Mouse (Mus musculus): ENCODE measurements around the gene Zc3h8.

DNA sequence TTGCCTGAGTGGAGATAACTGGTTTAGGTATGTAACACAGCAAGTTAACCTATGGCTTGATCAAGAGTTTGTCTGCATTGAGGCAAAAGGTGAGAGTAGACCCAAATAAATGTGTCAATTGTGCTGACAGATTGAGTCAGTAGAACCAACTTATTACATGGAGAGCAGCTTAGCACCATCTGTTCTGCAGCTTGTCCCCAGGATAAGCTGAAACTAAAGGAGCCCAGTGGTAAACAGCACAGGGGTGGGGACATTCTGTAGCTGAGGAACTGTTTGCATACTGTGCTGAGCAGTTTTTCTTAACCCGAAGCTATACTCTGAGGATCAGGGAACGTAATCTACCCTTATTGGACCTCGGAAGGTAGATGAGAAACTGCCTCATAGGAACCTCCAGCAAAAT, 40.9 kb upstream of the Zc3h8 start:
- TF ChIP-seq POLR2A (IDR thresholded peaks at IDR 0.05; ENCODE audit: control insufficient read depth, extremely low read depth, insufficient read depth, low read length, poor library complexity) = no peak
- no peak for TF ChIP-seq CTCF (IDR thresholded peaks at IDR 0.05; ENCODE audit: borderline replicate concordance, control insufficient read depth, extremely low read depth, insufficient read depth, low read length, poor library complexity)

All from thymus, adult 2 months (tissue).